Mouse (Mus musculus) CD4-positive, CD25-positive, alpha-beta regulatory T cell, adult 4 months (primary cell): ENCODE measurements around the gene Gm20807. TPM values are rescaled to one million over a fixed set of nuclear protein-coding genes. Genes with fewer than 3 reads are reported as not detected.
"Not testable (repeated sequence)": the region's sequence is repeated elsewhere in the genome, so short reads cannot be mapped to it uniquely, and the experiment has no call there.

Source experiments
- ATAC-seq: one replicate; pipeline ENCODE4 v1.8.0; 2017
- polyA plus RNA-seq, 2 experiments: library from polyadenylated mRNA; unstranded; fragments of 100-300 nt; shearing (Covaris generic); gene quantifications; one replicate each; pipeline ENCODE4 v1.2.1; 2017

Gm20807 gene
- polyA plus RNA-seq: not detected

GRCm38 (mm10) chrY:13042591-13042990, at the start of gene Gm20807:
TSS of gene Gm20807 (plus strand) at chrY:13042891.
- not testable (repeated sequence) for ATAC-seq

Other genes starting within 250 kb of the Gm20807 start
- not detected for gene Gm21891, start 90.6 kb downstream of the Gm20807 start, polyA plus RNA-seq
- not detected for gene Gm21425, start 119.1 kb downstream of the Gm20807 start, polyA plus RNA-seq
- gene Gm21828, start 181.0 kb downstream of the Gm20807 start, polyA plus RNA-seq: not detected
- not detected for gene Gm21440, start 209.5 kb downstream of the Gm20807 start, polyA plus RNA-seq
- gene Gm21454, start 209.6 kb downstream of the Gm20807 start, polyA plus RNA-seq: not detected